Mouse (Mus musculus): ENCODE measurements at regions not wholly inside any gene's neighbourhood (a gene's known extent, or its start where the extent isn't known, plus 50 kb on each side); places are given as distances from the start of the nearest gene placed in this dataset.
"Not testable (repeated sequence)": the region's sequence is repeated elsewhere in the genome, so short reads cannot be mapped to it uniquely, and the experiment has no call there.

GRCm38 (mm10) chr15:8783567-8783966 is 73.0 kb upstream of the Slc1a3 start:
- WGBS: 76% methylated on average over 2 of the region's 2 CpGs
- Histone ChIP-seq H3K9ac (no peak overlapping the region), H3K36me3 (ENCODE audit: poor library complexity, severe bottlenecking) (no peaks in the 10 kb centered on the region), H3K4me3 (no peak overlapping the region), H3K4me2 (no peak overlapping the region), H3K4me1 (peaks cover 50% of the 10 kb centered on the region), H3K27me3 (no peaks in the 10 kb centered on the region), H3K27ac (no peak overlapping the region; the same call in 1 of the 2 replicates), H3K9me3 (replicated peaks) (no peaks in the 10 kb centered on the region)
- no peak for ATAC-seq

GRCm38 (mm10) chr15:8783036-8783435 is 72.5 kb upstream of the Slc1a3 start:
- Histone ChIP-seq H3K9me3 (replicated peaks) (no peaks in the 10 kb centered on the region), H3K4me1 (peaks cover 48% of the 10 kb centered on the region), H3K4me3 (no peak overlapping the region), H3K36me3 (ENCODE audit: poor library complexity, severe bottlenecking) (no peaks in the 10 kb centered on the region), H3K27me3 (no peaks in the 10 kb centered on the region), H3K9ac (no peak overlapping the region), H3K27ac (peak overlapping the region; percentile 8; the same call in 1 of the 2 replicates), H3K4me2 (no peak overlapping the region)
- no peak for ATAC-seq
- 38% methylated on average over 1 of the region's 1 CpGs for WGBS

- H3K27ac ChIP-seq: peak overlapping the region; percentile 93
- H3K4me3 ChIP-seq: no peak overlapping the region
- H3K36me3 ChIP-seq (ENCODE audit: poor library complexity, severe bottlenecking): no peaks in the 10 kb centered on the region
- ATAC-seq: peak; percentile 48
- H3K4me1 ChIP-seq: peaks cover 48% of the 10 kb centered on the region
- WGBS: 31% methylated on average over 10 of the region's 10 CpGs
- no peaks in the 10 kb centered on the region for H3K27me3 ChIP-seq
- H3K9ac ChIP-seq: no peak overlapping the region
- no peaks in the 10 kb centered on the region for H3K9me3 ChIP-seq (replicated peaks)
- no peak overlapping the region for H3K4me2 ChIP-seq
Observed at GRCm38 (mm10) chr15:8782131-8782507, 71.6 kb upstream of the Slc1a3 start.

- no peak overlapping the region for H3K4me3 ChIP-seq
- no peaks in the 10 kb centered on the region for H3K9me3 ChIP-seq (replicated peaks)
- H3K9ac ChIP-seq: no peak overlapping the region
- H3K4me1 ChIP-seq: peaks cover 48% of the 10 kb centered on the region
- no peaks in the 10 kb centered on the region for H3K27me3 ChIP-seq
- 37% methylated on average over 28 of the region's 28 CpGs for WGBS
- no peaks in the 10 kb centered on the region for H3K36me3 ChIP-seq (ENCODE audit: poor library complexity, severe bottlenecking)
- H3K4me2 ChIP-seq: peak overlapping the region; percentile 40
- ATAC-seq: peak; percentile 80
- peak overlapping the region; percentile 93 for H3K27ac ChIP-seq
Observed at GRCm38 (mm10) chr15:8781159-8782130, 70.9 kb upstream of the Slc1a3 start.

- no peaks in the 10 kb centered on the region for H3K27me3 ChIP-seq
- H3K9ac ChIP-seq: no peak overlapping the region
- H3K4me3 ChIP-seq: no peak overlapping the region
- ATAC-seq: no peak
- 0 out of 2 replicates have a peak overlapping the region, but pooled peaks have one; percentile 40 for H3K4me2 ChIP-seq
- WGBS: 34% methylated on average over 5 of the region's 5 CpGs
- no peaks in the 10 kb centered on the region for H3K36me3 ChIP-seq (ENCODE audit: poor library complexity, severe bottlenecking)
- H3K4me1 ChIP-seq: peaks cover 38% of the 10 kb centered on the region
- no peaks in the 10 kb centered on the region for H3K9me3 ChIP-seq (replicated peaks)
- peak overlapping the region; percentile 93 for H3K27ac ChIP-seq
Observed at GRCm38 (mm10) chr15:8780371-8780866, 69.9 kb upstream of the Slc1a3 start.

- Histone ChIP-seq H3K4me1 (no peaks in the 10 kb centered on the region), H3K27me3 (no peaks in the 10 kb centered on the region), H3K36me3 (ENCODE audit: poor library complexity, severe bottlenecking) (no peaks in the 10 kb centered on the region), H3K4me2 (no peak overlapping the region), H3K27ac (no peak overlapping the region), H3K9me3 (replicated peaks) (no peaks in the 10 kb centered on the region), H3K4me3 (no peak overlapping the region), H3K9ac (no peak overlapping the region)
- ATAC-seq: no peak
- WGBS: 94% methylated on average over 16 of the region's 16 CpGs
Observed at GRCm38 (mm10) chr15:8767624-8768571, 57.3 kb upstream of the Slc1a3 start.

GRCm38 (mm10) chr15:8766208-8766607 is 55.6 kb upstream of the Slc1a3 start:
- not testable (repeated sequence) for H3K27me3 ChIP-seq; ATAC-seq; H3K4me3 ChIP-seq; H3K4me1 ChIP-seq; H3K27ac ChIP-seq; H3K4me2 ChIP-seq; H3K36me3 ChIP-seq (ENCODE audit: poor library complexity, severe bottlenecking); H3K9me3 ChIP-seq (replicated peaks); H3K9ac ChIP-seq

- Histone ChIP-seq H3K36me3 (ENCODE audit: poor library complexity, severe bottlenecking) (no peaks in the 10 kb centered on the region), H3K4me1 (0 out of 2 replicates have a peak, but pooled peaks cover 5% of the 10 kb centered on the region), H3K4me2 (no peak overlapping the region), H3K9me3 (replicated peaks) (no peaks in the 10 kb centered on the region), H3K9ac (no peak overlapping the region), H3K27ac (no peak overlapping the region), H3K27me3 (no peaks in the 10 kb centered on the region), H3K4me3 (no peak overlapping the region)
- ATAC-seq: no peak
- WGBS: 58% methylated on average over 9 of the region's 9 CpGs
Observed at GRCm38 (mm10) chr15:8761741-8762271, 51.2 kb upstream of the Slc1a3 start.

- no peaks in the 10 kb centered on the region for H3K36me3 ChIP-seq (ENCODE audit: poor library complexity, severe bottlenecking)
- H3K9me3 ChIP-seq (replicated peaks): no peaks in the 10 kb centered on the region
- no peaks in the 10 kb centered on the region for H3K27me3 ChIP-seq
- H3K27ac ChIP-seq: no peak overlapping the region
- no peak for ATAC-seq
- WGBS: 92% methylated on average over 5 of the region's 5 CpGs
- no peak overlapping the region for H3K4me3 ChIP-seq
- no peak overlapping the region for H3K4me2 ChIP-seq
- 0 out of 2 replicates have a peak, but pooled peaks cover 7% of the 10 kb centered on the region for H3K4me1 ChIP-seq
- no peak overlapping the region for H3K9ac ChIP-seq
Observed at GRCm38 (mm10) chr15:8761132-8761531, 50.6 kb upstream of the Slc1a3 start.
